In genomic region chr11:60740321-60740720, GRCm38 (mm10) we compare ENCODE assay signal across 28 mouse cellular contexts. TPM values are rescaled to one million over a fixed set of nuclear protein-coding genes. Genes with fewer than 3 reads are reported as not detected.
DNase-seq lines count a peak whose midpoint lies in the region; ATAC-seq and TF ChIP-seq lines count a peak whose summit lies in the region.
"Had no signal": no experiment of that assay in that cellular context is flagged by ENCODE, and none has a peak within 500 bp of the region (broad histone marks: within the 10 kb centered on the region; RNA-seq: fewer than 3 reads in every experiment).

No protein-coding gene starts in this region.

- no peak overlapping the region for H3K27ac ChIP-seq in forebrain, embryonic 14.5 days (ENCODE audit: low read depth, low read length)
- H3K27ac ChIP-seq: embryonic facial prominence, embryonic 13.5 days; embryonic facial prominence, embryonic 15.5 days; forebrain, embryonic 10.5 days; forebrain, embryonic 12.5 days; forebrain, embryonic 15.5 days had no signal

- H3K27me3 ChIP-seq in E14TG2a.4 (ENCODE audit: insufficient read depth, low read length), result no peaks in the 10 kb centered on the region
- H3K27me3 ChIP-seq in forebrain, embryonic 14.5 days (replicated peaks; ENCODE audit: control insufficient read depth, insufficient read depth, low read length), result no peaks in the 10 kb centered on the region
- H3K27me3 ChIP-seq: CH12.LX; embryonic facial prominence, embryonic 13.5 days; embryonic facial prominence, embryonic 15.5 days; forebrain, embryonic 12.5 days; forebrain, embryonic 15.5 days; Patski had no signal

- peaks cover 4% of the 10 kb centered on the region; the same call in 1 of the 2 replicates for H3K9me3 ChIP-seq in E14TG2a.4 (ENCODE audit: low read length)
- no peaks in the 10 kb centered on the region for H3K9me3 ChIP-seq in forebrain, embryonic 14.5 days (replicated peaks; ENCODE audit: control insufficient read depth, low read length)
- H3K9me3 ChIP-seq: embryonic facial prominence, embryonic 13.5 days; embryonic facial prominence, embryonic 15.5 days; forebrain, embryonic 10.5 days; forebrain, embryonic 12.5 days; forebrain, embryonic 15.5 days had no signal

- H3K4me2 ChIP-seq in forebrain, embryonic 14.5 days (ENCODE audit: low read length), result no peak overlapping the region
- H3K4me2 ChIP-seq: embryonic facial prominence, embryonic 13.5 days; embryonic facial prominence, embryonic 15.5 days; forebrain, embryonic 12.5 days; forebrain, embryonic 15.5 days had no signal

- H3K4me1 ChIP-seq in E14TG2a.4 (replicated peaks; ENCODE audit: low read depth, low read length), result peaks cover 68% of the 10 kb centered on the region
- H3K4me1 ChIP-seq in forebrain, embryonic 14.5 days (ENCODE audit: control insufficient read depth, insufficient read depth, low read length), result no peaks in the 10 kb centered on the region
- H3K4me1 ChIP-seq: embryonic facial prominence, embryonic 13.5 days; embryonic facial prominence, embryonic 15.5 days; forebrain, embryonic 10.5 days; forebrain, embryonic 12.5 days; forebrain, embryonic 15.5 days had no signal

- H3K4me3 ChIP-seq in E14TG2a.4 (replicated peaks; ENCODE audit: low read length), result peak overlapping the region; percentile 39
- H3K4me3 ChIP-seq in forebrain, embryonic 14.5 days (ENCODE audit: low read depth, low read length), result no peak overlapping the region
- H3K4me3 ChIP-seq: embryonic facial prominence, embryonic 13.5 days; embryonic facial prominence, embryonic 15.5 days; erythroblast, embryonic 14.5 days; forebrain, embryonic 10.5 days; forebrain, embryonic 12.5 days; forebrain, embryonic 15.5 days had no signal

- no peak for ATAC-seq in forebrain, embryonic 14.5 days
- ATAC-seq: CD4-positive, CD25-positive, alpha-beta regulatory T cell, adult 4 months; forebrain, embryonic 15.5 days; forebrain, postnatal 0 days; Patski had no signal

- peaks cover 81% of the 10 kb centered on the region for H3K36me3 ChIP-seq in E14TG2a.4 (ENCODE audit: insufficient read depth, low read length)
- peaks cover 65% of the 10 kb centered on the region for H3K36me3 ChIP-seq in forebrain, embryonic 14.5 days (ENCODE audit: control insufficient read depth, insufficient read depth, low read length)

- DNase-seq in ES-CJ7 (ENCODE audit: low read depth, low spot score) (peak; percentile 84), R1 (ENCODE audit: low read depth, low spot score) (peak; percentile 65), ZHBTc4 (ENCODE audit: low read depth, low spot score) (peak; percentile 94)
- no peak for DNase-seq in forebrain, embryonic 14.5 days (ENCODE audit: low spot score)
- no peak for DNase-seq in gastrocnemius, postnatal 4 days (ENCODE audit: low spot score in 2 of 2)
- no peak for DNase-seq in urinary bladder, postnatal 14 days (ENCODE audit: low spot score)
- DNase-seq: adrenal gland, adult 2 months; adrenal gland, postnatal 10 days; adrenal gland, postnatal 25 days; B cell, adult 2 months; cerebellum, adult 11 months; cerebellum, adult 18-20 months; cerebellum, adult 8-10 months; cerebellum, adult 9-11 months; cerebellum, postnatal 14 days; cerebellum, postnatal 36 days; embryo, embryonic 11 days; forebrain, postnatal 0 days had no signal

- no peak for TF ChIP-seq CTCF in E14TG2a.4 (conservative IDR thresholded peaks at IDR 0.05; ENCODE audit: low read length)

- 79% methylated on average over 3 of the region's 3 CpGs for WGBS in forebrain, embryonic 14.5 days

- no peak overlapping the region for H3K9ac ChIP-seq in forebrain, embryonic 14.5 days (ENCODE audit: low read length)
- H3K9ac ChIP-seq: embryonic facial prominence, embryonic 13.5 days; embryonic facial prominence, embryonic 15.5 days; forebrain, embryonic 12.5 days; forebrain, embryonic 15.5 days; forebrain, postnatal 0 days had no signal

RNA-seq across cellular contexts. Expression of gene Mief2, which starts 12.1 kb away (rescaled TPM):
- polyA plus RNA-seq in forebrain, embryonic 14.5 days (2014; fragmentation: Nextera tagmentation; extraction: Ambion mirVana), result 20.5 and 20.7 TPM in 2 replicates
- 10 to 100 TPM; 70.6 to 76.5 TPM for total RNA-seq in gastrocnemius, postnatal 4 days (2021)

RNA-seq across cellular contexts. Expression of gene Flii, which starts 13.3 kb away (rescaled TPM):
- polyA plus RNA-seq in forebrain, embryonic 14.5 days (2014; fragmentation: Nextera tagmentation; extraction: Ambion mirVana), result 53.0 and 59.3 TPM in 2 replicates
- total RNA-seq in gastrocnemius, postnatal 4 days (2021), result 100 to 1,000 TPM; 104 to 113 TPM

RNA-seq across cellular contexts. Expression of gene Top3a, which starts 36.8 kb away (rescaled TPM):
- polyA plus RNA-seq in forebrain, embryonic 14.5 days (2014; fragmentation: Nextera tagmentation; extraction: Ambion mirVana), result 7.3 and 9.5 TPM in 2 replicates
- total RNA-seq in gastrocnemius, postnatal 4 days (2021), result 10 to 100 TPM in 1 of 2 experiments, 1 to 10 TPM in 1; 9.4 to 10.6 TPM

RNA-seq across cellular contexts. Expression of gene Smcr8, which starts 37.0 kb away (rescaled TPM):
- 7.9 and 8.5 TPM in 2 replicates for polyA plus RNA-seq in forebrain, embryonic 14.5 days (2014; fragmentation: Nextera tagmentation; extraction: Ambion mirVana)
- total RNA-seq in gastrocnemius, postnatal 4 days (2021), result 10 to 100 TPM; 15.9 to 18.0 TPM

RNA-seq across cellular contexts. Expression of gene Llgl1, which starts 40.8 kb away (rescaled TPM):
- 66.9 and 74.6 TPM in 2 replicates for polyA plus RNA-seq in forebrain, embryonic 14.5 days (2014; fragmentation: Nextera tagmentation; extraction: Ambion mirVana)
- 10 to 100 TPM; 29.7 to 32.0 TPM for total RNA-seq in gastrocnemius, postnatal 4 days (2021)

Comparison
In these comparisons a context has a peak if more than half of its experiments do, and no peak if none do; other contexts are left out.
1. DNase-seq: peak in ES-CJ7 (single experiment), R1 (single experiment) and ZHBTc4 (single experiment); none in forebrain, embryonic 14.5 days (single experiment), gastrocnemius, postnatal 4 days (0 of 2) and urinary bladder, postnatal 14 days (single experiment).